Mouse (Mus musculus): ENCODE results near the gene Ncl. TPM values are rescaled to one million over a fixed set of nuclear protein-coding genes. Genes with fewer than 3 reads are reported as not detected.

Gene Ncl
- polyA plus RNA-seq, 1 experiment from 2014 or later = 648 TPM

DNA sequence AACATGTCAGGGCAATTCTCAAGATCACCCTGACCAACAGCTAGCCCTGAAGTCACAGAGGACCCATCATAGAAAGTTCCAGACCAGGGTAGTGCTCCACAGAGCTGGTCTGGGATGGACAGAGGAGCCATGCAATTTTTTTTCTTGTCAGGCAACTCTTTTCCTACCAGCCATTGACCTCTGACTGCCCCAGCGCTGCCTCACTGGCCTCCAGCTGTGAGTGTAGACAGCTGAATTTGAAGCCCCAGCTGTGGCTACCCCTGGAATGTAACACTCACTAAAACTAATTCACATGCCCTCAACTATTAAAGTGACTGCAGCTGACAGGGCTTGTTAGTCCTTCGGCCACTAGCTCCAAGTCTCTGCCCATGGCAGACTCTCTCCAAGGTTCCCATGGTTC lies 59.1 kb downstream of the Ncl start:
- Histone ChIP-seq H3K27me3 (replicated peaks) (peaks cover 46% of the 10 kb centered on the region), H3K4me2 (no peak overlapping the region), H3K4me1 (peaks cover 53% of the 10 kb centered on the region), H3K9ac (no peak overlapping the region), H3K9me3 (replicated peaks) (no peaks in the 10 kb centered on the region), H3K4me3 (no peak overlapping the region), H3K36me3 (0 out of 2 replicates have a peak, but pooled peaks cover 2% of the 10 kb centered on the region), H3K27ac (no peak overlapping the region)
- 85% methylated on average over 2 of the region's 2 CpGs for WGBS (ENCODE audit: insufficient replicate concordance)
- no peak for ATAC-seq

Small RNA genes within 50 kb of the gene (microRNA-seq; reads per million reads assigned to microRNA genes)
- 162 reads per million, percentile 53 among the genes with 10 or more reads in this experiment for gene mmu-mir-3535

Other genes starting within 250 kb of the Ncl start
- gene Htr2b, start 247.4 kb downstream of the Ncl start, polyA plus RNA-seq (2016; fragmentation: Nextera tagmentation; extraction: Ambion mirVana) = 0.26 and 0.51 TPM in 2 replicates
- 0.30 TPM in 1 of 2 replicates, not detected in the other for gene Gm21972, start 225.8 kb downstream of the Ncl start, polyA plus RNA-seq (2016; fragmentation: Nextera tagmentation; extraction: Ambion mirVana)
- gene Armc9, start 204.6 kb downstream of the Ncl start, polyA plus RNA-seq (2016; fragmentation: Nextera tagmentation; extraction: Ambion mirVana) = 15.2 and 16.9 TPM in 2 replicates
- gene B3gnt7, start 56.6 kb downstream of the Ncl start, polyA plus RNA-seq (2016; fragmentation: Nextera tagmentation; extraction: Ambion mirVana) = 4.7 and 4.8 TPM in 2 replicates
- gene Nmur1, start 66.8 kb upstream of the Ncl start, polyA plus RNA-seq (2016; fragmentation: Nextera tagmentation; extraction: Ambion mirVana) = 0.19 TPM in 1 of 2 replicates, not detected in the other
- not detected in 2 replicates for gene Tex44, start 66.9 kb upstream of the Ncl start, polyA plus RNA-seq (2016; fragmentation: Nextera tagmentation; extraction: Ambion mirVana)
- gene Ptma, start 167.3 kb upstream of the Ncl start, polyA plus RNA-seq (2016; fragmentation: Nextera tagmentation; extraction: Ambion mirVana) = 1,639 and 1,657 TPM in 2 replicates
- gene Pde6d, start 223.2 kb upstream of the Ncl start, polyA plus RNA-seq (2016; fragmentation: Nextera tagmentation; extraction: Ambion mirVana) = 44.0 and 48.0 TPM in 2 replicates
- gene Cops7b, start 223.5 kb upstream of the Ncl start, polyA plus RNA-seq (2016; fragmentation: Nextera tagmentation; extraction: Ambion mirVana) = 23.4 and 24.3 TPM in 2 replicates

Data from liver, embryonic 12.5 days (tissue).